Mouse (Mus musculus) liver, postnatal 0 days (tissue): ENCODE data around the gene Prkag2.

Source experiments
- CTCF ChIP-seq: sonication (generic); IDR thresholded peaks from 2 replicates; pipeline ENCODE4 v1.5.1; 2016; ENCODE audit warnings: antibody characterized with exemption, low read depth
- EP300 ChIP-seq: IDR thresholded peaks from 2 replicates; pipeline ENCODE4 v1.6.1; 2016; ENCODE audit warnings: antibody characterized with exemption, low read depth, mild to moderate bottlenecking

GRCm38 (mm10) chr5:25012134-25012533 lies 88.3 kb downstream of the Prkag2 start:
- TF ChIP-seq CTCF (no peak), EP300 (no peak)
